Mouse (Mus musculus) kidney, adult 2 months (tissue): ENCODE results near the gene Atp1a1. TPM values are rescaled to one million over a fixed set of nuclear protein-coding genes. Genes with fewer than 3 reads are reported as not detected.

Experiments used
- DNase-seq: peaks from one replicate; pipeline ENCODE4 v3.0.0; 2021
- H3K27ac ChIP-seq: fragments of 200-500 bp; 2 replicates; pipeline ENCODE4 v1.5.1; 2012; ENCODE audit warnings: low read depth, low read length, control low read depth, inconsistent platforms; ENCODE audit not compliant: insufficient read depth
- H3K27me3 ChIP-seq: fragments of 200-500 bp; replicated peaks from 2 replicates; pipeline ENCODE4 v1.6.1; 2012; ENCODE audit warnings: mild to moderate bottlenecking, moderate library complexity, low read length, inconsistent platforms; ENCODE audit not compliant: control insufficient read depth, insufficient read depth
- H3K36me3 ChIP-seq: fragments of 200-500 bp; 2 replicates; pipeline ENCODE4 v1.6.1; 2012; ENCODE audit warnings: mild to moderate bottlenecking, moderate library complexity, low read length, inconsistent platforms; ENCODE audit not compliant: control insufficient read depth, insufficient read depth
- H3K4me1 ChIP-seq: fragments of 200-500 bp; 2 replicates; pipeline ENCODE4 v1.6.1; 2011; ENCODE audit warnings: low read length; ENCODE audit not compliant: control insufficient read depth, insufficient read depth
- H3K4me3 ChIP-seq: fragments of 200-500 bp; 2 replicates; pipeline ENCODE4 v1.5.1; 2011; ENCODE audit warnings: mild to moderate bottlenecking, low read depth, low read length, control low read depth; ENCODE audit not compliant: insufficient read depth
- CTCF ChIP-seq: fragments of 200-500 bp; conservative IDR thresholded peaks from 2 replicates; pipeline ENCODE4 v1.5.1; 2011; ENCODE audit warnings: low read depth, mild to moderate bottlenecking, control low read depth, low read length, moderate library complexity, mixed read lengths; ENCODE audit not compliant: insufficient read depth, insufficient read length
- POLR2A ChIP-seq: fragments of 200-500 bp; IDR thresholded peaks from one replicate; pipeline ENCODE4 v1.6.1; 2011; ENCODE audit warnings: low read depth, low read length, control low read depth
- WGBS: fragments of 180-500 bp; shearing (Covaris S2); methylation state at CpG from one replicate; pipeline ENCODE4 v1.1.7; 2018; 5-methylcytosine and 5-hydroxymethylcytosine counted together
- polyA plus RNA-seq: library from polyadenylated mRNA; depleted of rRNA; stranded (reverse); fragments of >200 nt; gene quantifications from 2 replicates; pipeline ENCODE4 v1.2.3, GENCODE M21; 2012

Atp1a1 gene
- polyA plus RNA-seq, 1 experiment: 2,267 TPM

- WGBS: 24% methylated on average over 9 of the region's 9 CpGs
Measured at GRCm38 (mm10) chr3:101575527-101576085, 28.9 kb downstream of the Atp1a1 start.

DNA sequence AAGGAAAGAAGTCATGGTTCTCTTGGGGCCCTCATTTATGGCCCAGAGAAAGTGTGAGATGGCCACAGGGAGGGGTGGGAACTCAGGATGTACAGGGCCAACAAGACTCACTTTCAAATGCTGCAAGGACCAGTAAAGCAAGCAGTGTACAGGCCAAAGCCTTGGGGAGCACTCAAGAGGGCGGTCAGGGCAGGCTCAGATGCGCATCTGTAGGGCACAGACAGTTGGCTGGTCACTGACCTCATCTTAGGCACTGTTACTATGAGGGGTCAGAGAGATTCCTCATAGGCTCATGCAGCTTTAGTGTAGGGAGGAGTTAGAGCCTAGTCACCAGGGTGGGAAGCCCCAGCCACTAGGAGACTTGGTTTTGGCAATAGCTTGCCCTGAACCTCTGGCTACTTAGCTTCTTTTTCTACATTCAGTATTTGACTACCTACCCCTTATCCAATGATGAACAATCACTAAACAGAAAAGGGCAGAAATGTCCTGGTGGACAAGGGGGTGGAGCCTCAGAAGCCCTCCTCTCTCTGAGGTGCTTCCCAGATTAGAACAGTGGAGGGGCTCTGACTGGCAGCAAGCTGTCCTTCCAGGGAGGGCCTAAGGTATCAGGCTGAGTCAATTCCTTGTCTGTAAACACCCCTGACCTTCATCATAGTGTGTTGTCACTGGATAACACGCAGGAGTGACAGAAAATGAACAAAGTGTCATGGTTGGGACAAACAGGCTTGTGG lies 29.9 kb downstream of the Atp1a1 start:
- peaks cover 28% of the 10 kb centered on the region for H3K36me3 ChIP-seq
- H3K4me3 ChIP-seq: no peak overlapping the region
- peak; percentile 38 for DNase-seq
- H3K27me3 ChIP-seq: no peaks in the 10 kb centered on the region
- H3K4me1 ChIP-seq: peaks cover 16% of the 10 kb centered on the region
- TF ChIP-seq POLR2A: no peak
- no peak for TF ChIP-seq CTCF
- WGBS: 74% methylated on average over 3 of the region's 3 CpGs
- H3K27ac ChIP-seq: peak overlapping the region; percentile 24

More at GRCm38 (mm10) chr3:101575527-101576085, 28.9 kb downstream of the Atp1a1 start:
- Histone ChIP-seq H3K4me3 (no peak overlapping the region), H3K27ac (peak overlapping the region; percentile 25), H3K27me3 (no peaks in the 10 kb centered on the region), H3K4me1 (peaks cover 16% of the 10 kb centered on the region), H3K36me3 (peaks cover 35% of the 10 kb centered on the region)
- TF ChIP-seq CTCF: no peak
- no peak for TF ChIP-seq POLR2A
- DNase-seq: peak; percentile 34

DNA sequence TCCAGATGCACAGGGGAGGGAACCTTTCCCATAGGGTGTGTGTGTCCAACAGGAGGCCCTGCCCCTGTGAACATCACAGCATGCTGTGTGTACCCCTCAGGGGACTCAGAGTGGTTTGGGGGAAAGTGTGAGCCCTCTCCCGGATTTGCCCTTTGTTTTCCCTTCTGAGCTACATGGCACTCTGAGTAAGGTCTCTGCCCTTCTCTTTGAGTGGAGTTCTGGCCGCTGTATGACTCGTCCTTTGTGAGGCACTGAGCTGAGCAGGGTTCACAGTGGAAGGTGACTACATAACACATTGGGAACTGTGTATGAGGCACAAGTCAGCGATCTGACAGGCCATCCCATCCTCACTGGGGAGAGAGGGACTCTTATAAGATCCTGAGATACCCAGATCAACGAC lies 31.5 kb downstream of the Atp1a1 start:
- Histone ChIP-seq H3K27me3 (no peaks in the 10 kb centered on the region), H3K4me3 (no peak overlapping the region), H3K4me1 (peaks cover 16% of the 10 kb centered on the region), H3K27ac (peak overlapping the region; percentile 89), H3K36me3 (peaks cover 15% of the 10 kb centered on the region)
- peak; percentile 41 for DNase-seq
- TF ChIP-seq CTCF: no peak
- TF ChIP-seq POLR2A: no peak
- WGBS: 62% methylated on average over 5 of the region's 5 CpGs

DNA sequence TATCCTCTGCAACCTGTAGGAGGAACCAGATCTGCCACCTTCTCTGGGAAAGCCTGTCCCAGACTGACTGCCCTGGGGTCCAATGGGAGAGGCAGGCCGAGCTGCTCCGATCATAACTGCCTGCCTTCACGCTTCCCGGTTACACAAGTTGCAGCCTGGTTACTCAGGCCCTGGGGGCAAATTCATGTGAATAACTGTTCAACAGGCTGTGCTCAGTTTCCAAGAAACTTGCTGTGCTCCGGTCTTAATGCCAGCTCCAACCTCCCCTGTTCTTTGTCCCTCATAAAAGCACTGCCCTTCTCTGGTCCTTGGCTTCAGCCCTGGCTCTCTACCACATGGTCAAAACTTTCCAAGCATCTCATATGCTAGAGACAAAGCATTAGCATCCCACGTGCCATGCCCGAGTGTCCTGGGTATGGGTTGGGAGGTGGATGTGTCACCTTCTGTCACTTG lies 32.3 kb downstream of the Atp1a1 start:
- peak overlapping the region; percentile 89 for H3K27ac ChIP-seq
- WGBS: 34% methylated on average over 7 of the region's 7 CpGs
- no peak overlapping the region for H3K4me3 ChIP-seq
- TF ChIP-seq CTCF (no peak), POLR2A (no peak)
- peaks cover 16% of the 10 kb centered on the region for H3K4me1 ChIP-seq
- DNase-seq: peak; percentile 96
- no peaks in the 10 kb centered on the region for H3K27me3 ChIP-seq
- H3K36me3 ChIP-seq: peaks cover 11% of the 10 kb centered on the region

- Histone ChIP-seq H3K4me1 (peaks cover 16% of the 10 kb centered on the region), H3K27ac (peak overlapping the region; percentile 88), H3K36me3 (peaks cover 7% of the 10 kb centered on the region; the same call in 1 of the 2 replicates), H3K4me3 (no peak overlapping the region), H3K27me3 (no peaks in the 10 kb centered on the region)
- peak; percentile 49 for DNase-seq
- 32% methylated on average over 8 of the region's 8 CpGs for WGBS
- TF ChIP-seq CTCF (no peak), POLR2A (no peak)
Measured at GRCm38 (mm10) chr3:101571515-101572130, 32.9 kb downstream of the Atp1a1 start.

- Histone ChIP-seq H3K27ac (peak overlapping the region; percentile 88), H3K4me3 (no peak overlapping the region)
- 79% methylated on average over 6 of the region's 6 CpGs for WGBS
Measured at GRCm38 (mm10) chr3:101570747-101571514, 33.6 kb downstream of the Atp1a1 start.

GRCm38 (mm10) chr3:101570246-101570645 lies 34.2 kb downstream of the Atp1a1 start:
- Histone ChIP-seq H3K27ac (no peak overlapping the region), H3K4me1 (peaks cover 16% of the 10 kb centered on the region), H3K36me3 (no peaks in the 10 kb centered on the region), H3K4me3 (no peak overlapping the region), H3K27me3 (no peaks in the 10 kb centered on the region)
- TF ChIP-seq POLR2A (no peak), CTCF (no peak)
- DNase-seq: no peak
- WGBS: 96% methylated on average over 3 of the region's 3 CpGs

More at GRCm38 (mm10) chr3:101570747-101571514, 33.6 kb downstream of the Atp1a1 start:
- peak; percentile 40 for DNase-seq
- Histone ChIP-seq H3K36me3 (peaks cover 3% of the 10 kb centered on the region; the same call in 1 of the 2 replicates), H3K27me3 (no peaks in the 10 kb centered on the region), H3K4me1 (peaks cover 16% of the 10 kb centered on the region)
- no peak for TF ChIP-seq CTCF
- no peak for TF ChIP-seq POLR2A
